Mouse (Mus musculus): ENCODE results near the gene Edem3.

DNA sequence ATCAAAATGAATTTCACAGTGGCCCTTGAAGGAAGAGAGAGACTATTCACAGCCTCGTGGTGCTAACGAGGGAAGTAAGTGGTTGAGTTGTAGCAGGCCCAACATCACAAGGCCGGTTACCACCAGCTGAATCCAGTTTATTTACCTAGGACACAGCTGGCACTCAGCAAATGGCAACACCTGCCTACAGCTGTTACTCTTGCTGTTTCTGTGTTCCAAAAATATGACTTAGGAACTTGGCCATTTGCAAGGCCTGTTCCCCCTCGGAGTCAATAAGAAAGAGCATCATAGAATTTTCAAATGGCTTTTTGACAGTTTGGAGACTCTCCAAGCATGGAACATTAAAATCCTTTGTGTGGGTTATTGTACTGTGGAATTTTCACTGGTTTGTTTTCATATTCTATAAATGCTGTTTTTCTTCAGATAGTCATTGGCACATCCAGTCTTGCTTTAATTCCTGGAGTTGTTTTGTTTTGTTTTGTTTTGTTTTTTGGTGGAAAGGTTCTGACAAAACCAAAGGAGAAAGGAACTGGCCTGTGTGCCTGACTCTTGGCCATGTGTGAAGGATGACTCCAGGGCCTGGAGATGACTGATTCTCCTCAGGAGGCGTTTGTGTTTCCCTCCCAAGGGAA, 44.6 kb upstream of the Edem3 start:
- no peak for TF ChIP-seq CTCF (IDR thresholded peaks at IDR 0.05; ENCODE audit: extremely low read depth, insufficient read length, insufficient replicate concordance, low read depth, low read length)
- TF ChIP-seq POLR2A (IDR thresholded peaks at IDR 0.05; ENCODE audit: low read depth, low read length): no peak

Measured in small intestine, adult 2 months (tissue).